Mouse (Mus musculus) hindbrain, postnatal 0 days (tissue): Measurements from ENCODE around the gene Epha2. TPM values are rescaled to one million over a fixed set of nuclear protein-coding genes. Genes with fewer than 3 reads are reported as not detected.

Experiments
- ATAC-seq: fragments of 200-750 bp; cut with Nextera tagmentation; 2 replicates; pipeline ENCODE4 v1.8.0; 2017; ENCODE audit warnings: mild to moderate bottlenecking, moderate TSS enrichment, moderate library complexity
- DNase-seq: peaks from one replicate; pipeline ENCODE4 v3.0.0-alpha.2; 2015; ENCODE audit warnings: low spot score
- H3K27ac ChIP-seq: fragments of 300-500 bp; sonication (generic); 2 replicates; pipeline ENCODE4 v1.5.1; 2014; ENCODE audit warnings: mild to moderate bottlenecking
- H3K27me3 ChIP-seq: fragments of 300-500 bp; sonication (generic); 2 replicates; pipeline ENCODE4 v1.6.1; 2014; ENCODE audit warnings: low read length, mixed read lengths; ENCODE audit not compliant: insufficient read depth
- H3K36me3 ChIP-seq: fragments of 300-500 bp; sonication (generic); 2 replicates; pipeline ENCODE4 v1.6.1; 2014; ENCODE audit warnings: low read length, mixed read lengths; ENCODE audit not compliant: insufficient read depth
- H3K4me1 ChIP-seq: fragments of 300-500 bp; sonication (generic); 2 replicates; pipeline ENCODE4 v1.6.1; 2014; ENCODE audit warnings: antibody characterized with exemption, low read length, mixed read lengths; ENCODE audit not compliant: insufficient read depth
- H3K4me2 ChIP-seq: fragments of 300-500 bp; sonication (generic); 2 replicates; pipeline ENCODE4 v1.6.1; 2014; ENCODE audit warnings: low read depth, mild to moderate bottlenecking, low read length, moderate library complexity, mixed read lengths
- H3K4me3 ChIP-seq: fragments of 300-500 bp; sonication (generic); 2 replicates; pipeline ENCODE4 v1.5.1; 2014; ENCODE audit warnings: low read length
- H3K9ac ChIP-seq: fragments of 300-500 bp; sonication (generic); replicated peaks from 2 replicates; pipeline ENCODE4 v1.6.1; 2014; ENCODE audit warnings: mild to moderate bottlenecking, low read length, moderate library complexity, mixed read lengths
- H3K9me3 ChIP-seq: fragments of 300-500 bp; sonication (generic); 2 replicates; pipeline ENCODE4 v1.6.1; 2016; ENCODE audit warnings: low read length, mixed read lengths
- CTCF ChIP-seq: IDR thresholded peaks from 2 replicates; pipeline ENCODE4 v1.5.1; 2016; ENCODE audit warnings: antibody characterized with exemption, control low read depth, low read depth
- WGBS: fragments of 180-500 bp; shearing (Covaris S2); extraction: QIAGEN DNeasy Blood & Tissue Kit; methylation state at CpG from one replicate; pipeline ENCODE4 v1.1.7; 2014; 5-methylcytosine and 5-hydroxymethylcytosine counted together
- polyA plus RNA-seq: library from polyadenylated mRNA; unstranded; fragments of >200 nt; fragmentation: Nextera tagmentation; extraction: Ambion mirVana; gene quantifications from 2 replicates; pipeline ENCODE4 v1.2.1, GENCODE M21; 2015
- total RNA-seq: library from RNA; depleted of rRNA; stranded (reverse); fragments of >200 nt; gene quantifications from 2 replicates; pipeline ENCODE4 v1.2.3, GENCODE M21; 2014

Gene Epha2
- total and polyA plus RNA-seq, 2 experiments from 2014 or later, result 0.46 to 1.6 TPM

- Histone ChIP-seq H3K27me3 (no peaks in the 10 kb centered on the region), H3K4me3 (no peak overlapping the region), H3K4me2 (no peak overlapping the region), H3K9me3 (no peaks in the 10 kb centered on the region), H3K27ac (no peak overlapping the region), H3K9ac (no peak overlapping the region), H3K36me3 (no peaks in the 10 kb centered on the region), H3K4me1 (no peaks in the 10 kb centered on the region)
- WGBS, result 90% methylated on average over 2 of the region's 2 CpGs
- ATAC-seq, result no peak
- no peak for TF ChIP-seq CTCF
- DNase-seq, result no peak
These were observed 30.4 kb downstream of the Epha2 start for GRCm38 (mm10) chr4:141331446-141331845.

- Histone ChIP-seq H3K27me3 (no peaks in the 10 kb centered on the region), H3K9ac (no peak overlapping the region), H3K36me3 (no peaks in the 10 kb centered on the region), H3K27ac (no peak overlapping the region), H3K9me3 (no peaks in the 10 kb centered on the region), H3K4me3 (no peak overlapping the region), H3K4me2 (no peak overlapping the region), H3K4me1 (no peaks in the 10 kb centered on the region)
- DNase-seq (no peak), ATAC-seq (no peak)
- WGBS, result 88% methylated on average over 7 of the region's 7 CpGs
- no peak for TF ChIP-seq CTCF
These were observed 31.2 kb downstream of the Epha2 start for GRCm38 (mm10) chr4:141332258-141332657.

GRCm38 (mm10) chr4:141334695-141335094 is 33.7 kb downstream of the Epha2 start:
- no peaks in the 10 kb centered on the region for H3K27me3 ChIP-seq
- ATAC-seq, result no peak; the same call in 1 of the 2 replicates
- H3K4me3 ChIP-seq, result no peak overlapping the region
- 32% methylated on average over 5 of the region's 5 CpGs for WGBS
- TF ChIP-seq CTCF, result no peak
- DNase-seq, result no peak
- H3K4me2 ChIP-seq, result no peak overlapping the region
- H3K9ac ChIP-seq, result no peak overlapping the region
- H3K36me3 ChIP-seq, result no peaks in the 10 kb centered on the region
- H3K9me3 ChIP-seq, result no peaks in the 10 kb centered on the region
- peak overlapping the region; percentile 62; the same call in 1 of the 2 replicates for H3K27ac ChIP-seq
- H3K4me1 ChIP-seq, result no peaks in the 10 kb centered on the region

- DNase-seq (peak; percentile 64), ATAC-seq (peak; percentile 92)
- no peak overlapping the region for H3K4me2 ChIP-seq
- no peaks in the 10 kb centered on the region for H3K36me3 ChIP-seq
- H3K9ac ChIP-seq, result no peak overlapping the region
- no peaks in the 10 kb centered on the region for H3K9me3 ChIP-seq
- 14% methylated on average over 3 of the region's 3 CpGs for WGBS
- no peaks in the 10 kb centered on the region for H3K4me1 ChIP-seq
- peak; percentile 23 for TF ChIP-seq CTCF
- peak overlapping the region; percentile 67; the same call in 1 of the 2 replicates for H3K27ac ChIP-seq
- no peak overlapping the region for H3K4me3 ChIP-seq
- H3K27me3 ChIP-seq, result no peaks in the 10 kb centered on the region
These were observed 34.3 kb downstream of the Epha2 start for GRCm38 (mm10) chr4:141335263-141335796.

- Histone ChIP-seq H3K9me3 (no peaks in the 10 kb centered on the region), H3K27ac (no peak overlapping the region), H3K4me2 (no peak overlapping the region), H3K36me3 (no peaks in the 10 kb centered on the region), H3K9ac (no peak overlapping the region), H3K27me3 (no peaks in the 10 kb centered on the region), H3K4me1 (no peaks in the 10 kb centered on the region), H3K4me3 (no peak overlapping the region)
- 36% methylated on average over 6 of the region's 6 CpGs for WGBS
- ATAC-seq, result no peak
- TF ChIP-seq CTCF, result no peak
- peak; percentile 54 for DNase-seq
These were observed 35.2 kb downstream of the Epha2 start for GRCm38 (mm10) chr4:141336196-141336595.

GRCm38 (mm10) chr4:141337986-141338385 is 36.9 kb downstream of the Epha2 start:
- no peak overlapping the region for H3K9ac ChIP-seq
- ATAC-seq (no peak), DNase-seq (no peak)
- H3K27ac ChIP-seq, result no peak overlapping the region
- H3K4me1 ChIP-seq, result no peaks in the 10 kb centered on the region
- H3K4me3 ChIP-seq, result no peak overlapping the region
- no peak overlapping the region for H3K4me2 ChIP-seq
- no peaks in the 10 kb centered on the region for H3K27me3 ChIP-seq
- no peaks in the 10 kb centered on the region for H3K9me3 ChIP-seq
- TF ChIP-seq CTCF, result no peak
- no peaks in the 10 kb centered on the region for H3K36me3 ChIP-seq
- 40% methylated on average over 6 of the region's 6 CpGs for WGBS

GRCm38 (mm10) chr4:141338853-141339252 is 37.8 kb downstream of the Epha2 start:
- no peak for DNase-seq
- Histone ChIP-seq H3K9ac (no peak overlapping the region), H3K27me3 (no peaks in the 10 kb centered on the region), H3K4me1 (no peaks in the 10 kb centered on the region), H3K9me3 (no peaks in the 10 kb centered on the region), H3K4me2 (no peak overlapping the region), H3K27ac (no peak overlapping the region), H3K4me3 (no peak overlapping the region), H3K36me3 (no peaks in the 10 kb centered on the region)
- no peak for ATAC-seq
- TF ChIP-seq CTCF, result no peak
- WGBS, result 17% methylated on average over 1 of the region's 1 CpGs
